Mouse (Mus musculus) cerebellum, postnatal 14 days (tissue): Measurements from ENCODE around the gene Plppr1.

Source experiments
- DNase-seq, 2 experiments: peaks; one replicate each; pipeline ENCODE4 v3.0.0; 2021; ENCODE audit warnings: mixed read lengths in 2 of 2

Gene Plppr1

DNA sequence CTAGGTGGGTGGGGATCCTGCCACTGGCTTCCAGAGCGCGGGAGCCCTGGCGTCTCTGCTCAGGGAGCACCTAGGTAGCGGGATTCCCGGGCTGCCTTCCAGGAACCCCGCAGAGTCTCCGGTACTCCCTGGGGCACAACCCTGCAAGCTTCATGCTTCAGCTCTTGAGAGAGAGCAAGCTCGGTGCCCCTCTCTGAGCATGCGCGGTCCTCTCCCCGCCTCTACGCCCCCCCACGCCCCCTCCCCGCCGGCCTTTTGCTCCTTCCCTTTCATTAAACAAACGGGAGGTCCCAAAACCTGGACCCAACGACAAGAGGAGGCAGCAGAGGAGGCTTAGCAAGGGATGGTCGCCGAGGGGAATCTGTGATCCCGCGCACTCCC is at the start of gene Plppr1:
Gene Plppr1 (plus strand): TSS at position 253 of the 381 bp plus-strand sequence.
- DNase-seq, result peak; percentile 79 to 81

DNA sequence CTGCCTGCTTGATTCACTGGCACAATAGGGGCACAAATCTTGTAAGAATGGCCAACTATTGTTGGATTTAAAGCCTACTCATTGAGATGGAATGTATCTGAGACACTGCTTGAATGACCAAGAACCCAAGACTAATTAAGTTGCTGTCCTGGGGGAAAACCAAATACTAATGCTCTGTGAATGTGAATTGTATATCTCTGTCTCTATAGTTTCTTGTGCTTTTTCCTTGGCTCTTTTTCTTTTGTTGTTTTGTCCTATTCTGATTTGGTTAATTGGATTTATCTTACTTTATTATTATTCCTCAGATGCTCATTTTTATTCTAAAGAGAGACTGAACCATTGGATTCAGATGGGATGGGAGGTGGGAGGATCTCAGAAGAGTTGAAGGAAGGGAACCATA is 42.4 kb upstream of the Plppr1 start:
- DNase-seq, result no peak

DNA sequence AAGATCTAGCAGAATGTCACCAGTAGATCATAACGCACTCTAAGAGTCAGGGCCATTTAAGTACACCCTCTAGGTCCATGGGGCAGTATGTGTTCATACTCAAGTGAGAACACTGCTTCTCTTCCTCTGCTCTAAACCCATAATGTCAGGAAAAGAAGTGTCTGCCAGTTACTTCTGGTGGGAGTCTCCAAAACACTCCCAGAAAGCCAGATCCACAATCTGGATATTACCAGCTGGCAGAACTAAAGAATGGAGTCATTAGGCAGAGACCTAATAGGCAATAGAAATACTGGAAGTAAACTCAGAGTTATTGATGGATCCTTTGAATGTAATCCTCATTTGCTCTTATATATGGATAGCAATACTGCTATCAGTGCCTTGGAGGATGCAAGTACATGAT is 35.9 kb upstream of the Plppr1 start:
- DNase-seq, result no peak

DNA sequence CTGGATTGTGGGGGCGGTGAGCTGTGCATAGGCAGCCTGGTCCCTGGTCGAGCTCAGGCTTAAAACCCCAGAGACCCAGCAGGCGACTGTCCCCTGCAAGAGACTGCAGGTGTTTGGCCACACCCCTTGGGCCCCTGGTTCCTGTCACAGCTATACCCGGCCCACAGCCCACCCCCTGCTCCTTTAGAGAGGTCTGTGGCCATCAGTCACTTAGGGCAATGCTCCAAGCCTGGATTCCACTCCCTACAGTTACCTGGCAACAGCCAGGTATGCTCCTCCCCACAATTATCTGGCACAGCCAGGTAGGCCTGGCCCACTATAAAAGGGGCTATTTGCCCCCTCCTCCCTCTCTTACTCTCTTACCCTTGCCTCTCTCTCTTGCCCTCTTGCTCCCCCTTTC is 20.8 kb upstream of the Plppr1 start:
- peak; percentile 50 to 68 for DNase-seq

GRCm38 (mm10) chr4:49039854-49040253 is 19.2 kb upstream of the Plppr1 start:
- peak; percentile 45 to 66 for DNase-seq

DNA sequence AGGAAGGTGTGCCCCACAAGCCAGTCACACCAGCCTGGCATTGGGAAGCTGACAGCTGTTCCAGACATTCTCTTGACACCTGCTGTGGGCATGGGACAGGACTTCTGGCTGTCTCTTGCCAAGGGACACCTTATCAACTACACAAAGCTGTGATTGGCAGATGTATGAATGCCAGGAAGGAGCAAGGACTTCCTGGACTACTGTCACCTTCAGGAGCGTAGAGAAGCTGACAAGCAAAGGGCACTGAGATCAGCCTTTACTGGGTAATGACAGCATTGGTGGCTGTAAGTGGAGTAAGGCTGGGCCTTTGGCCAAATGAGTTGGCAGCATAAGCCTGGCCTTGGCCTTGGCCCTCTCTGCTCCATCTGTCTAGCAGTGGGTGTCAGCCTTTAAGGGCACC is 17.4 kb upstream of the Plppr1 start:
- peak; percentile 93 to 96 for DNase-seq

DNA sequence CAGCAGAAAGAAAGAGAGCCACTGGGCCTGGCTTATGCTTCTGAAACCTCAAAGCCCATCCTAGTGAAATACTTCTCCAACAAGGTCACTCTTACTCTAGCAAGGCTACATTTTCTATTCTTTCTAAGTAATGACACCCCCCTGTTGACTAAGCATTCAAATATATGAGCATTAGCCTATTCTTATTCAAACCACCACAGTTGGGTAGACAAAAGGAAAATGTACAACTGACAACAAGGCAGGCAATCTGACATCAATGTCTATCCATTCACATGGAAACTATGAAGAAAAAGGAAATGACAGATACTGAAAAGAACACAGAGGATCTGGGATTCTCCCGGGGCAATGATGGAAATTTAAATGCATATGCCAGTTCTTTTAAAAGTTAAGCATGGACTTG is 8.4 kb upstream of the Plppr1 start:
- DNase-seq, result no peak

- no peak for DNase-seq
These were observed 1.2 kb upstream of the Plppr1 start for GRCm38 (mm10) chr4:49057916-49058315.

GRCm38 (mm10) chr4:49058557-49058956 is 516 bp upstream of the Plppr1 start:
- no peak for DNase-seq

- DNase-seq, result peak; percentile 63 to 70
These were observed 619 bp downstream of the Plppr1 start for GRCm38 (mm10) chr4:49059402-49060381.

GRCm38 (mm10) chr4:49069471-49069870 is 10.4 kb downstream of the Plppr1 start:
- DNase-seq, result no peak

- peak; percentile 97 for DNase-seq
These were observed 13.8 kb downstream of the Plppr1 start for GRCm38 (mm10) chr4:49072886-49073285.

- DNase-seq, result no peak
These were observed 16.8 kb downstream of the Plppr1 start for GRCm38 (mm10) chr4:49075881-49076280.

DNA sequence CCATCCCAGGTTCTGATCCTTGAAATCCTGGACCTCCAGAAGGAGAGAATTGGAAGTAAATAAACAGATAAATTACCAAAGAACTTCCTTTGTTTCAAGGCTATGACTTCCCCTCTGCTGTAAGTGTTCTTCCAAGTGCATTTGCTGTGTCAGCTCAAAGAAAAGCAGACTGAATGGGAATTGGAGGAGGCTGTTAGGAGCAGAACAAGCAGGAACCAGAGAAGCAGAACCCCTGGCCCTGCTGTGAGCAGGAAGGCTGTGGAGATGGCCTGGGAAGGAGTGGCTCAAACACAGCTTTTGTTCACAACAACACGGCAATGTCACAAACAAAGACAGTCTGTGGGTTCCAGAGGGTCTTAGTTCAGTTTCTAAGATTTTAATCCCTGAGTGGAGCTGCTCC is 20.3 kb downstream of the Plppr1 start:
- no peak for DNase-seq

GRCm38 (mm10) chr4:49088205-49088604 is 29.1 kb downstream of the Plppr1 start:
- DNase-seq, result no peak

- no peak for DNase-seq
These were observed 31.4 kb downstream of the Plppr1 start for GRCm38 (mm10) chr4:49090461-49090860.

GRCm38 (mm10) chr4:49099448-49099847 is 40.4 kb downstream of the Plppr1 start:
- DNase-seq, result no peak

DNA sequence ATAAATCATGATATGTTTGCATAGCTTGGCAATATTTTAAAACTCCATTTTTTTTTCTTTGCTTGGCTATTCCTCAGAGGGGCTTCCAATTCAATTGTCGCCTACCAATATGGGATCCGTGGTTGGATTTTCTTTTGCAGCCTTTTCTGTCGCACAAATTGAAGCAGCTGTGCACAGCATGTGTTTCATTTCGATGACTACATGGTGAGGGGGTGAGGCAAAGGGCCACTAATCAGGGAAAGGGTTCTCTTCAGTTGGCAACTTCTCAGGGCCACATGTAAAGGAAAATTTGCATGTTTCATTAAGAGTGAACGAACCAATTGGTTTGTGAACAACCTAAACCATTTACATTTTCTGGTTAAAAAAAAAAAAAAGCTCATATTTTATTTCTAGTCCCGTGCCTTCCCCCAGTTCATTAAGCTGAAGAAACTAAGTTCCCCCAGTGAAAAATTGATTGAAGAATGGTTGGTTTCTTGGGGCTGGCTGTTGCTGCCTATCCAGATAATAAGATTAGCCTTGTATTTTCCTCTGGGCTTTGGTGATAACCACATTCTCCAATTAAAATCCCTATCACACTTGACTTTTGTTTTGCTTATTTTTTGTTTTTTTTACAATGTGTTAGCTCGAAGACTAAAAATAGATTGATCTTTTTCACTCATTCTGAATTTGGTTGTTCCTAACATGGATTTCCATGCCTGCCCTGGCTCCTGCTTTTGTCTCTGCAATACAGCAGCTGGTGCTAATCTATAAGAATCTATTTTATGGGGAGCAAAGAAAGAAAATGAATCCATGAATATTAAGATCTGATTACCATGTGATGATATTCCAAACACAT is 43.1 kb downstream of the Plppr1 start:
- no peak for DNase-seq

DNA sequence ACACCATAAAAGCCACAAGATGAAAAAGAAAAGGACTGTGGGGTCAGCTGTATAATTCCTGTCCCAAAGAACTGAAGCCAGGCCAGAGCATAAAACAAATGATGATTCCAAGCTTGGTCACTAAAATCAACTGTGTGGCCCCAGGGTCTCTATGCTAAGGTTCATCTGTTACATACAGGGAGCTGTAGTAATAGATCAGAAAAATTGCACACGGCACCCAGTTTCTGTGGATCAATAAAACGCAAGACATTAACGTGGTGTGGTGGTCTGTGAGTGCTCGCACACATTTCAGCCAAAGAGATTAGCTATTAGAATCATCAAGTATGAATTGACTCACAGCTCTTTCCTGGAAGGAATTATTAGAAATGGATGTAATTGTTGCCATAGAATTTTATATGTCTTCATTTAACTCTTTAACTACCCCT is 43.7 kb downstream of the Plppr1 start:
- no peak for DNase-seq

- no peak for DNase-seq
These were observed 45.8 kb downstream of the Plppr1 start for GRCm38 (mm10) chr4:49104860-49105259.

GRCm38 (mm10) chr4:49107895-49108294 is 48.8 kb downstream of the Plppr1 start:
- DNase-seq, result no peak

GRCm38 (mm10) chr4:49108371-49108770 is 49.3 kb downstream of the Plppr1 start:
- no peak for DNase-seq

DNA sequence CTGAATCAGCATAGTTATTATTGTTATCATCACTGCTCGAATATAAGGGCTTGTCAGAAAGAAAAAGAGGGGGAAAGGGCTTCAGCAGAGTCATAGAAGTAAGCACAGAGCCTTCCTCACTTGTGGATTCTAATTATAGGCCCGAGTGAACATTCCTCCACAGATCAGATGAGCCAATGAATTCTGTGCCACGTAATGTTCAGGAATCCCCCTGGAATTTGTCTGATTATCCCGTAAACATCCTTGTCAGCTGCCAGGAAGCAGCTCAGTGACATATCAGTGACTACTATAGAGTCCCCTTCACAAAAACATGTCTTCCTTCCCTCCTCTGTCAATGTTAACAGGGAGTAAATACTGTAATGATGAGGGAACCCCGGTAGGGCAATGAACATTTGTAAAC is 50.9 kb downstream of the Plppr1 start:
- DNase-seq, result no peak

DNA sequence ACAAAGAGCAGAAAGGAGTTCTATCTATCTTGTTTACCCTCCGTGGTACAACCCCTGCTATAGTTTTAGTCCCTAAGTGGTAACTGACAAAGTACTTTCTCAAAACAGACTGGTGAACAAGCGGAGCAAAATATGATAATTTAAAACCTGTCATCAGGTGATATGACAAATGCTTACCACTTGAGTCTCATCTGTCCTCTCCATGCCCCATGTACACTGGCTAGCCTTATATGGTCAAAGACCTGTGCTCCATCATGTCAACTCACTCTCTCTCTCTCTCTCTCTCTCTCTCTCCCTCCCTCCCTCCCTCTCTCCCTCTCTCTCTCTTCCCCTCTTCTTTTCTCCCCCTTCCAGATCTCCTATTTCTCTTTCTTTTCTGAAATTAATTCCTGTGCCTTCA is 59.8 kb downstream of the Plppr1 start:
- DNase-seq, result no peak
